Mouse (Mus musculus): ENCODE results near the gene Magoh.

Gene Magoh

DNA sequence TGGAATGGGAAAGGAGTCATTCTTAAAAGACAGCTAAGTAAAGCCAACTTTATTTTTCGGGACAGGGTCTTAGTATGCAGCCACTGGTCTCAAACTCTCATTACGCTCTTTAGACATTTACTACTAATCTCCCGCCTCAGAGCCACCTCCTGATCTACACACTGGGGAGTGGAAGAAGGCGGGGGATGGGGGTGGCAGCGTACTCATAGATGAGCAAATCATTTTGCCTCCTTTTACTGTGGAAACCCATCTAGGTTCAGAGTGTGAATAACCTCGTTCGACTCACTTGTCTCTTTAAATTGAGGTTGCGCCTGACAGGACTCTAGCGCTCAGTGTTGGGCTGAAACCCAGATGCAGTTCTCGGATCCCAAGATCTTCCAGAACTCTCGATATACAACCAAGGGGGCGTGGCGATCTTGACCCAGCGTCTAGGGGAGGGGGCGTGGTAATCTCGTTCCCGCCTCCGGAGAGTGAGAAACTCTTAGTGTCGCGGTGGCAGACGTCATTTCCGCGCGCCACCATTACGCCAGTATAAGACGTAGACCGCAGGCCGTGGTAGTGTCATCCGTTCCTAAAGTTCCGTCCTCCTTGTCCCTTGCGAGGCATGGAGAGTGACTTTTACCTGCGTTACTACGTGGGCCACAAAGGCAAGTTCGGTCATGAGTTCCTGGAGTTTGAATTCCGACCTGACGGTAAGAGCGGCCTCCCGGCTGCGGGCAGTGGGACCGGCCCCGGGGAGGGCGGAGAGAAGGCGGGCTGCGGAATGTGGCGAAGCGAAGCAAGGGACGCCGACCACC is at the start of gene Magoh:
Gene Magoh, plus strand, starts transcription at position 502 of the 797 bp plus-strand sequence.
- DNase-seq, result peak; percentile 99

DNA sequence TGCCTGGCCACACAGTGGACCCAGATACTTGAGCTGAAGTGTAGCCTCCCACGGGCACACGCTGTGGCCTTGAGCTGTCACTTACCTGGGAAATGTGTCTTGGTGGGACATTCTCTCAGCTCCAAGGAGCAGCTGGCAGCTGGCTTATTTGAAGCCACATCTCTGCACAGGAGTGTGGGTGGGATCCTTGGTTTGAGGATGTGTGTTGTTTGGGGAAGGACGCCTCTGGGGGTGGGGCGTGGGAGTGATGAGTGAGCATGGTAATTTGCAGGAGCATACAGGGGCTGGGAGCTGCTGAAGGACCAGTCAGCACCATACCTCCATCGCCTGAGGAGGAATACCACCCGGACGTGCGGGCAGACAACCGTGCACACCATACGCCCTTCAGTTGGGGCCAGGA is 49.4 kb upstream of the Magoh start:
- DNase-seq, result no peak

DNA sequence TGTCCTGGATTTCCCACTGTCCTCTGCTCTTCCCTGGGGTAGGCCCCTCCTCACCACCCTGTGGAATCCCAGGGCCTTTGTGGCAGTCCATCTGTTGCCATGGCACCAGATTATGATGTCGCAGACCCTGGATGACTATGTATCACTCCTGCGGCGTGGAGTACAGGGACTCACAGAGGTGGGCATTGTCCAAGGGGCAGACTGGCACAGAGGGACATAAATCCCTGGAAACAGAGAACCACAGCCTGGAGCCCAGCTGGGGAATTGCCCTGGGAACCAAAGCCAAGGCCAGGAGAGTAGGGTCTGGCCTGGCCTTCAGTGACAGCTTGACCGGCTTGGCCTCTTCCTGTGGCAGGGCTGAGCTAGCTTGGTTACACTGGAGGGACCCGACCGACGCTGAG is 48.7 kb upstream of the Magoh start:
- DNase-seq, result peak; percentile 67 to 70

DNA sequence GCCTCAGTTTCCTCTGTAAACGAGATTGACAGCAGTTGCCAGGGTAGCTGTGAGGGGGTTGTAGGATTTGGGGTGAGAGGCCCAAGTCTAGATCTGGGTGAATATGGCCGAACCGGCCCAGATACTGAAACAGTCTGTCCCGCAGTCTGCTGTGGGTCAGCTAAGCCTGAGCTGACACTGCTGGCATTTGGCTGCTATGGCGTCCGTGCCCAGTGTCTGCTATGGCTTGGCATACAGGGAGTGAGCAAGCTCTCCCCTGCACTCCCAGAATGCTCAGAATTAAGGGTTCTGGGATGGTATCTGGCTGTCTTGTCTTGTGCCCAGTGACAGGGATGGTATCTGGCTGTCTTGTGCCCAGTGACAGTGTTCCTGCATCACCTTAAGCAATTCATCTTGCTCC is 47.9 kb upstream of the Magoh start:
- DNase-seq, result peak in 1 of 2 experiments; percentile 54

DNA sequence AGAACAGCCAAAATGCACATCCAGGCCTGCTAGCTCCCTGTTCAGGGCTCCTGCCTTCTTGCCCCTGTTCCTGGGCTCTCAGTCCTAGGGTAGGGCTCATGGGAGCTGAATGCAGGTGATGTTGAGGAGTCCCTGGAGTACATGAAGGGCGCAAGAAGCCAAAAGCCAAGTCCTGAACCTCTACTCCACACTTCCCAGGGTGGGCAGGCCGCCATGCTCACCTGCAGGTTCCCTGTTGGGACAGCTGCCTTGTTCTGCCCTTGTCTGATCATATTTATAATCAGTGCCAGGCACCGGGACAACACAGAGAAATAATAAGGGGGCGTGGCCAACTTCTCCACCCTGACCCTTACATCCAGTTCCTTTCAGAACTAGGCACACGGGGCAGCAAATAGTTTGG is 46.0 kb upstream of the Magoh start:
- DNase-seq, result peak; percentile 59 to 65

DNA sequence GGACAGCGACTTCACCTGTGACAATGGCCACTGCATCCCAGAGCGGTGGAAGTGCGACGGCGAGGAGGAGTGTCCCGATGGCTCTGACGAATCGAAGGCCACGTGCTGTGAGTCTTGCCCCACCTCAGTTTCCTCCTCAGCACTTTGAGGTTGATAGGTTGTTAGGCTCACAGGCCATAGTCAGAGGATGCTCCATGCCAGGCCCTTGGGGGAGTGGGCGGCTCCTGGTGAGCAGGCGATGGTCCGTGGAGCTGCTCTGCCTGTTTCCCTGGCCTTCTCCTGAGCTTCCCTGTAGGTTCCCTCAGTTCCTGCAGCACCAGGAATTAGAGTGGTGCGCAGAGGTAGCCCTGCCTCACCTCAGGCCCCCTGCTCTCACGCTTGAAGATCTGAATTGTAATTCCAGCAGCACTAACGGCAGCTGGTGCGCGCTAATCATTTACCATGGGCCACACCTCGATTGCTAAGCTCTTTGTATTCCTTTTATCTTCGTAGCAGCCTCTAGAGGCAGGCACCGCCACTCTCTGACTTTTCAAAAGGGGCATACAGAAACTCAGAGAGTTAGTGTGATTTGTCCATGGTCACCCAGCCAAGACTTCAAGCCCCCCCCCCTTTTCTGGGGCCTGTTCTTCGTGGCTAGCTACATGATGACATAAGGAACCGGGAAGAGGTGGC is 44.8 kb upstream of the Magoh start:
- no peak for DNase-seq

DNA sequence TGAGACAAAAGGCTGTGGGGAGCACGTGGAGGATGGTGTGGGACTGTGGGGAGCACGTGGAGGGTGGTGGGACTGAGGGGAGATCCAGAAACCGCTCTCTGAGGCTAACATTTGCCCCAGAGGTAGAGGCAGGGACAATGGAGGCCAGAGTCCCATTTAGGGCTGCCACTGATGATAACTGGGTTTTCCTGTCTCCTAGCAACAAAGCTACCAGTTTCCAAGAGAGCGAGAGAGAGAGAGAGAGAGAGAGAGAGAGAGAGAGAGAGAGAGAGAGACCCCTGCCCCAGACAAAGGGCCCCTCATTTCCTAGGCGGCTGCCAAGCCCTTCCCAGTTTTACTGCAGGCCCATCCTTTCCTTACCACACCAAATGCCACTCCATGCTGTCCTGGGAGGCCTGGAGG is 44.0 kb upstream of the Magoh start:
- no peak for DNase-seq

DNA sequence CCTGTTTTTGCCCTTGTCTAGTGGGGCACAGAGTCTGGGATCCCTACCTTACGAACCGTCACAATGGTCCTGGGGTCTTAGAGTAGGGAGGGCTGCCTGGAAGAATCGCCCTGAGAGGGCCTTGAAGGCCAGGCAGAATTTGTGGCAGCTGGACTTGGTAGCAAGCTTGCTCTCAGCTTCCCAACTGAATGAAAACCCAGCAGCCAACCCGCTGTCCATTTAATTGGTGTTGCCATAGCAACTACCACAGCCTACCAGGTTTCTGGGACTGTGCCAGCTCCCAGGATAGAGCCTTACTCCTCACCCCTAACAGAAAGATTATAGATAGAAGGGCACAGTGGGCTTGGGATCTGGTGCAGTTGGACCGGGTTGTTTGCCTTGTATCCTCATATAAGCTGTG is 42.8 kb upstream of the Magoh start:
- DNase-seq, result peak; percentile 96

DNA sequence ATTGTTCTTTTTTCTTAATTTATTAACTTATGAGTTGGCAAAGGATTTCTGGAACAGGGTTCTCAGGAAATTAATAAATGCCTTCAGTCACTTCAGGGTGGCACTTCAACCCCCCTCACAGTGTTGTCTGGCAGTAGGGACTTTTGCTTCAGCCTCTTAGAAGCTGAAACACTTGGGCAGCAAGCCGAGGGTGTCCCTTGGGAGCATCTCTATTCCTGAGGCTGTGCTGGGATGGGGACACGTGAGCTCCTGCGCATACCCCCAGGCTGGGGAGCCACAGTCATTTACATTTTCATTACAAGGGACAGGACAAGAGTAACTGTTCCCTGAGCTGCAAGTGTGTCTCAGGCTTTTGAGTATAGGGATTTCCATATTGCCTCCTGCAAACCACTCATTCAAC is 41.6 kb upstream of the Magoh start:
- DNase-seq, result peak; percentile 59 to 64

DNA sequence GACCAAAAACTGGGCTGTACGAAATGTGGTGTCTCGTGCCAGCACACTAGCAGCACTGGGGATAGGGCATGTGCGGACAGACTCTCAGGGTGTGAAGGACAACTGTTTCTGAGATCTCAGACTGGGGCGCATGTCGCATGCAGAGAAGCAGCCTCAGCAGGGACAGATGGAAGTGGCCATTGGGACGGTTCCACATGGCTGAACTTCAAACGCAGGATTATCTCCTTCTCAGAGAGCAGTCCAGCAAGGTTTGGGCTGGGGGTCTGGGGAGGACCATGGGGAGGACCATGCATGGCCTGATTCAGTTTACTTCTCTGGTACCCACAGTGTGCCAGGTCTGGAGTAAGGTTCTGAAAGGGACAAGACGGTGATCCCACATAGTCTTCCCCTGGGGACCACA is 35.9 kb upstream of the Magoh start:
- peak; percentile 90 to 94 for DNase-seq

DNA sequence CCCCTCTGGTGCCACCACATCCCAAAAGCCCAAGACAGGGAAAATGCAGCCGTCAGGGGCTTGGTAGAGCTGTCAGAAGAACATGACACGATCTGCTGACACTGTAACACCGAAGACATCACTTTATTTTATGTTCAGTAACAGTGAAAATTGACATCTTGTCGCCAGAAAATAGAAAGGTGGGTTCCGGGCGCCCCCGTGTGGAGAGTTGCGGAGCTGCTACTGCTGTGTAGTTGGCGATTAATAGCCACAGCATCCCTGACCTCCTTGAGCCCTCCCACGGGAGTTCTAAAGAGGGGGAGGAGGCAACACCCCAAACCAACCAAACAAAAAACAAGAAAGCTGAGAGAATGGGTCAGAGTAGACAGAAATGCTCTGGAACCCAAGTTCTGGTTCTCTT is 34.6 kb upstream of the Magoh start:
- DNase-seq, result peak; percentile 93 to 96

DNA sequence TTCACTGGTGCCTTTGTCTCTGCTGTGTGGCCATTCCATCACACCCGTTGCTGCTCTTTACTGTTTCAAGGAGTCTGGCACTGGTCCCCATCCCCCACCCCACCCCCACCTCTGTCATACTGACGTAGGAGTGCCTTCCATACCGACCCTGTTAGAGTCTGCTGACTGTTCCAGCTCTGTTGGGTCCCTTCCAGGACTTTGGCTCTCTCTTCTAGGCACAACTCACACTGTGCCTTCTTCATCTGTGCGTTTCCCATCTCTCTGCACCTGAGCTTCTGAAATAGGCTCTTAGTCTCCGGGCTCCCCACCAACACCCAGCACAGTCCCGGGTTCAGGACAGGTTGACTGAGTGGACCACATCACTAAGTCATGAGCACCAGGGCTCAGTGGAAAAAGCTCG is 32.8 kb upstream of the Magoh start:
- peak; percentile 37 to 47 for DNase-seq

DNA sequence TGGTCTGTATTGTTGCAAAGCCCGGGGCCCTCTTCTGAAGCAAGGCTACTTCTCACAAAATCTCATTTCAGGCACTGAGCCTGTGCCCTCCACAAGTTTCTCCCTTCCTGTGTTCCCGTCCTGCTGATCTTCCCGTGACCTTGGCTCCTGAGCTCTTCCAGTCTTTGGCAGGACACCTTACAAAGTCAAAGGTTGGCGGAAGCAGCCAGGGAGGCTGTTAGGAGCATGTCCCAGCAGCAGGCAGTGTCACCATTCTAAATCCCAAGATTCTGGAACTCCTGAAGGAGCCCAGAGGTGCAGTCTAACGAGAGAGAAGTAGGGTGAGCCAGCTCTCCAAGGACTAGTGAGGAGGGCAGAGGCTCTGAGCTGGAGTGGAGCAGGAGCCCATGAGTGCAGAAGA is 31.0 kb upstream of the Magoh start:
- DNase-seq, result peak in 1 of 2 experiments; percentile 14

DNA sequence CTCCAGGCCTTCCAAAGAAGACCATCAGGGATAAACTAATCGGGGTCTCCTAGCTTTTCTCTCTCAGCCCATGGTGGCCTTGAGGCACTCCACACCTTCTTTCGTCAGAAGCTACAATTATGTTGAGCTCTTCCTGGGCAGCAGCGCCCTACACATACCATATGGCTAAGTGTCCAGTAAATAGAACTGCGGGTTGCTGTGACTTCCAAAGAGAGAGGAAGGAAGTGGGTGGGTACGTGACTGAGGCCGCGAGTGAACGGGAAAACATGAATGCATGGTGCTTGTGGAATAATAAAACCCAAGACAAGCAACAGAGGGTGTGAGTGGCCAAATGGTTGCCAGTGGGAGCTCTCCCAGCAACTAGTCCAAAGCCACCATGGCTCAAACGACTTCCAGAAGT is 29.9 kb upstream of the Magoh start:
- DNase-seq, result no peak

DNA sequence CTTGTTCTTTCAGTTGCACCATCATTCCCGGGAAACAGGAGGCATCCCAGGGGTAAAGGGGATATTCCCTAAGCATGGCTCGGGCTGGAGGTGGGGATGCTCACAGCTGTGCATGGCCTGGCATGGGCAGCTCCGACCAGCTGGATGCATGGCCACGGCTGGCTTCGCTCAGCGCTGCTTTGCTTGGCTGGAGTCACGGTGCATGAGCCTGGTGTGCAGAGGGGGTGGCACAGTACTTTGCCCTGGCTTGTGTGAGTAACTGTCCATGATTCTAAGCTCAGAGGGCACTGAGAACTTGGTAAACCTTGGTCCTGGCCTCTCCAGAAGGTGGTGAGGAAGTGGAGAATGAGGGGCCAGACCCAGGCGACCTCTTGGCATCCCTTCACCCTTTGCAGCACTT is 29.5 kb upstream of the Magoh start:
- DNase-seq, result peak; percentile 34 to 42

DNA sequence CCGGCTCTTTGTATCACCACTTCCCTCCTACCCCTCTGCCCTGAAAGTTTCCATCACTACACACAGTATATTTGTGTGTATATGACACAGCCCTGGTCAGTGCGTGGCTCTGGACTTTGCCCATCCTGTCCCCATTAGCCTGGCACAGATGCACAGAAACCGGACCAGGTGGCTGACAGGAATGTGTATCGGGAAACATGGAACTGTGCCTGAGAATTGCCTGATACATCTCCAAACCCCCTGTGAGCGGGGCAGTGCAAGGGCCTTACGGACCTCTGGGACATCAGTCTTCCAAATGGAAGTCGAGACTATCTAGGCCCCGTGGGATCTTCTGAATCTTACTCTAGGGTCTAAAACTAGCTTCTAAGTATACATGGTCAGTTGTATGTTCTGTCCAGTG is 26.2 kb upstream of the Magoh start:
- DNase-seq, result peak in 1 of 2 experiments; percentile 32

DNA sequence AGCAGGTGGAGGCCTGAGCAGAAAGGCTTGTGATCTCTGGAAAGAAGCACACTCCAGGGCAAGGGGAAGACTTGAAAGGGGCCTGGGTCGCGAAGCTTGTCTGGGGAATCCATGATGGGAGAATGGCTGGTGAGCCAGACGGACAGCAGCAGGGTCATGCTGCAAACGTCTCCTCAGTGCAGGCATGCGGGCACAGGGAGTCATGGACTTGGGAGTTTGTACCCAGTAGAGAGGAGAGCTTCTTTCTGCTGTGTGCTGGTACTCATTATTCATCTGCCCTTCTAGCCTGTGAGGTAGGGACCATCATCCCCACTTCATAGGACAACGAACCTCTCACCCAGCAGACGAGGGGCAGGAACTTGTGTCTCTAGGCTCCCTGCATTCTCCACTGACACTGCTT is 25.7 kb upstream of the Magoh start:
- no peak for DNase-seq

DNA sequence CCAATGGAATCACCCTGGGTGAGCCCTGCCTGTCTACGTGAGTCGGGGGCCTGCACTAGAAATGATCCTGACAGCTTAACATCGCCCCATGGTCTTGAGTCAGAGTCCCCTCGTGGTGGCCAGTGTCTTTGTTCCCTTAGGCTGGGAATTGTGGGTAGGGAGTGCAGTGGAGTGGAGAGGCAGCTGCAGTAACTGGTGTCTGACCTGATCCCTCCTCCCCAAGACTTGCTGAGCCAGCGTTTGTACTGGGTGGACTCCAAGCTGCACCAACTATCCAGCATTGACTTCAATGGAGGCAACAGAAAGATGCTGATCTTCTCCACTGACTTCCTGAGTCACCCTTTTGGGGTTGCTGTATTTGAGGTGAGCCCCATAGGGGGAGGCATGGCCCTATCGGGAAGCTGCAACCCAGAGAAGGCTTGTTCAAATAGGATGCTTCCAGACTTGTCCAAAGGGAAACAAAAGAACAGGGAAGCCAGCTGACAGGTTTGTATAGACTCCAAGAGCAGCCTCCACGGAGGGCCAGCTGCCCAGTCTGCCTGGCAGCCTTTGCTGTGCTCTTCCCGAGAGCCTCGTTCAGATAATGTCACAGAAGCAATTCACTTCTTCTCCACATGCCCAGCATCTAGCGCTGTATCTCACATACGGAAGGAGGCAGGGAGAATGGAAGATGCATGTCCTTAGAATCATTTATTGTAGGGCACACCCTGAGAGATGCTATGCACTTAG is 22.4 kb upstream of the Magoh start:
- DNase-seq, result peak; percentile 77 to 78

DNA sequence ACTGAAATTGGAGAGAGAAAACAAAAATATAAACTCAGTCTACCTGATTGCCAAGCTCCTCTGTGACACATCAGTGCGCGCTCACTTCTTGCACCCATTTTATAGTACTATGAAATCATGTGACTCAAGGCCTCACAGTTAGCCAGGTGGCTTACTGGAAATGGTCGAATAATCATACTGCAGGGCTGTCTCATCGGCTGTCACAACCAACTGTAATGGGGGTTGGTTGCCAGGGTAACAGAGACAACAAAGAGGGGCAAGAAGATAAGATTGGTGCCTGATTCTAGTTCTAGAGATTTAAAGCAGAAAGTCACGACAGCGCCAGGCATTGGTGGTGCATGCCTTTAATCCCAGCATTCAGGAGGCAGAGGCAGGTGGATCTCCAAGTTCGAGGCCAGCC is 20.6 kb upstream of the Magoh start:
- no peak for DNase-seq

DNA sequence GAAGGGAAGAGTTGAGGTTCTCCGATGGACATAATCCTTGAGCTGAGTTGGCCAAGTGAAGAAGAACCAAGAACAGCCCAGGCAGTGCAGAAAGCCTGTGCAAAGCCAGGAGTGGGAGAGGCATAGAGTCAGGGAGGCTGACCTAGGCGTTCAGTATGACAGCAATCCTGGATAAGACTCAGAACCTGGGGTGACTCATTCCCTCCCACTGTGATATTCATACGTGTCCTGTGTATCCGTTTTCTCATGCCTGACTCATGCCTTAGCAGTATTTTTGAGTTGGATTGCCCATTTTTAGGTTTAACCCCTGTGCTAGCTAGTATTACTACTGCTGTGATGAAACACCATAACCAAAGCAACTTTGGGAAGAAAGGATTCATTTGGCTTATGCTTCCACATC is 14.7 kb upstream of the Magoh start:
- DNase-seq, result no peak

DNA sequence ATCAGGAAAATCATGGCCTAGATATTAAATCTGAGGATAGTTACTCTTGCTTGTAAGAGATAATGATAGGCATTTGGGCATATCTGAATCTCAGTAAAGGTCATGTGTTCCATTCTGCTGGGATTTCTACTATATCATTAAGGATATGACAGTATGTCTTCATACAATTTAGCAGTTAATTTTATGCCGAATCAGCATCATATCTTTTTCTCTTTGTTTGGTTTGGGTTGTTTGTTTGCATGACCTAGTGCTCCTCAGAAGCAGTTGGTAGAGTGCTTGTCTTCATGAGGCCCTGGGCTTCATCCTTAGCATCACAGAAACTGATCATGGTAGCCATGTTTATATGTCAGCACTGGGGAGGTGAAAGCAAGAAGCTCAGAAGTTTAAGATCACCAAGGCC is 2.1 kb downstream of the Magoh start:
- no peak for DNase-seq

DNA sequence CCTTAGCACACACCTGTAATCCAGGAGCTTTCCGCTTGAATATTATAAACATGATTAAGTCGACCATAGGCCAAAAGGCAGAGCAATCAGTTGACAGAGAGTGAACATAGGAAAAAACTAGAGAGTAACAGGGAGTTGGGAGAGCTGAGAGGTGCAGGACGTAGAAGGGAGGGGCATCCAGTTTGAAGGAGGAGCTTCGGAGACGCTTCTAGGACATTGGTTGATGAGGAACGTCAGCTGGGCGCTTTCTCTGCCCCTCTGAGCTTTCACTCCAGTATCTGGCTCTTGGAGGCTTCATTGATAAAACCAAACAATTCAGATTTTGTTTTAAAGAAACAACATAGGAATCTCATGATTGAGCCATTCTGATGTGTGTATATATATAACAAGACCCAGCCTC is 6.8 kb downstream of the Magoh start:
- no peak for DNase-seq

DNA sequence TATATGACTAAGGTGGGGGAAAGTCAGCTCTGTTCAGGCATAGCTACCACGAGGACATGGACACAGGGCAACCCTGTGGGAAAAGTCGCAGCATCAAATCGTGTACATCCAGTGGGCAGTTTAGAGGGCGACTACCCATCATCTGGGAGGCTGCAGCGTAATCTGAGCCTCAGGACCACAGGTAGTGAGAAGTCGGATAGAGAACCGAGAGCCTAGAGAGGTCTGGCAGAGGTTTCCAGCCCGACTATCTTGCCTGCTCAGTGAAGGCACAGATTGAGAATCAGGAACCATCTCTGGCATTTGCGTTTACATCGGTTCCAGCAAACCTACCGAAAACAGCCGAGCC is 9.8 kb downstream of the Magoh start:
- no peak for DNase-seq

Data from cerebellum, postnatal 10 days (tissue).